Mouse (Mus musculus): ENCODE measurements at regions not wholly inside any gene's neighbourhood (a gene's known extent, or its start where the extent isn't known, plus 50 kb on each side); places are given as distances from the start of the nearest gene placed in this dataset.

GRCm38 (mm10) chr14:71795713-71796112, 695.9 kb downstream of the Gm9195 start:
- Histone ChIP-seq H3K27ac (replicated peaks; ENCODE audit: insufficient read depth, low read depth, low read length) (no peak overlapping the region), H3K79me2 (ENCODE audit: control insufficient read depth, insufficient read depth, low read length) (no peaks in the 10 kb centered on the region), H3K4me1 (ENCODE audit: control insufficient read depth, insufficient read depth, low read length) (no peaks in the 10 kb centered on the region), H3K36me3 (ENCODE audit: control insufficient read depth, insufficient read depth, low read length) (no peaks in the 10 kb centered on the region), H3K27me3 (ENCODE audit: control insufficient read depth, insufficient read depth, low read length) (no peaks in the 10 kb centered on the region), H3K4me3 (ENCODE audit: insufficient read depth, low read depth, low read length) (no peak overlapping the region), H3K9ac (ENCODE audit: low read depth, low read length) (no peak overlapping the region)
- TF ChIP-seq POLR2A (IDR thresholded peaks at IDR 0.05; ENCODE audit: extremely low read depth, insufficient read depth, low read length) = no peak
- TF ChIP-seq CTCF (IDR thresholded peaks at IDR 0.05; ENCODE audit: low read depth, low read length) = no peak
- WGBS = 63% methylated on average over 3 of the region's 3 CpGs
- DNase-seq (ENCODE audit: extremely low read depth, low read depth, low spot score) = no peak

- Histone ChIP-seq H3K4me3 (ENCODE audit: insufficient read depth, low read depth, low read length) (no peak overlapping the region), H3K9ac (ENCODE audit: low read depth, low read length) (no peak overlapping the region), H3K27ac (replicated peaks; ENCODE audit: insufficient read depth, low read depth, low read length) (no peak overlapping the region), H3K36me3 (ENCODE audit: control insufficient read depth, insufficient read depth, low read length) (no peaks in the 10 kb centered on the region), H3K27me3 (ENCODE audit: control insufficient read depth, insufficient read depth, low read length) (no peaks in the 10 kb centered on the region), H3K79me2 (ENCODE audit: control insufficient read depth, insufficient read depth, low read length) (no peaks in the 10 kb centered on the region), H3K4me1 (ENCODE audit: control insufficient read depth, insufficient read depth, low read length) (no peaks in the 10 kb centered on the region)
- DNase-seq (ENCODE audit: extremely low read depth, low read depth, low spot score) = no peak
- TF ChIP-seq CTCF (IDR thresholded peaks at IDR 0.05; ENCODE audit: low read depth, low read length) (no peak), POLR2A (IDR thresholded peaks at IDR 0.05; ENCODE audit: extremely low read depth, insufficient read depth, low read length) (no peak)
- 78% methylated on average over 1 of the region's 1 CpGs for WGBS
These were observed 714.6 kb downstream of the Gm9195 start for GRCm38 (mm10) chr14:71776990-71777525.

GRCm38 (mm10) chr14:71766856-71767255, 724.8 kb downstream of the Gm9195 start:
- 78% methylated on average over 1 of the region's 1 CpGs for WGBS
- no peak for DNase-seq (ENCODE audit: extremely low read depth, low read depth, low spot score)
- no peaks in the 10 kb centered on the region for H3K79me2 ChIP-seq (ENCODE audit: control insufficient read depth, insufficient read depth, low read length)

GRCm38 (mm10) chr14:71728542-71728941, 763.1 kb downstream of the Gm9195 start:
- DNase-seq (ENCODE audit: extremely low read depth, low read depth, low spot score) = no peak
- Histone ChIP-seq H3K4me1 (ENCODE audit: control insufficient read depth, insufficient read depth, low read length) (no peaks in the 10 kb centered on the region), H3K27ac (replicated peaks; ENCODE audit: insufficient read depth, low read depth, low read length) (no peak overlapping the region), H3K9ac (ENCODE audit: low read depth, low read length) (no peak overlapping the region), H3K79me2 (ENCODE audit: control insufficient read depth, insufficient read depth, low read length) (no peaks in the 10 kb centered on the region), H3K36me3 (ENCODE audit: control insufficient read depth, insufficient read depth, low read length) (no peaks in the 10 kb centered on the region), H3K27me3 (ENCODE audit: control insufficient read depth, insufficient read depth, low read length) (no peaks in the 10 kb centered on the region), H3K4me3 (ENCODE audit: insufficient read depth, low read depth, low read length) (no peak overlapping the region)
- TF ChIP-seq CTCF (IDR thresholded peaks at IDR 0.05; ENCODE audit: low read depth, low read length) = no peak
- TF ChIP-seq POLR2A (IDR thresholded peaks at IDR 0.05; ENCODE audit: extremely low read depth, insufficient read depth, low read length) = no peak
- 84% methylated on average over 4 of the region's 4 CpGs for WGBS

More at GRCm38 (mm10) chr14:71766856-71767255, 724.8 kb downstream of the Gm9195 start:
- no peaks in the 10 kb centered on the region for H3K36me3 ChIP-seq (ENCODE audit: control insufficient read depth, insufficient read depth, low read length)
- H3K4me1 ChIP-seq (ENCODE audit: control insufficient read depth, insufficient read depth, low read length) = no peaks in the 10 kb centered on the region
- TF ChIP-seq POLR2A (IDR thresholded peaks at IDR 0.05; ENCODE audit: extremely low read depth, insufficient read depth, low read length) = no peak
- TF ChIP-seq CTCF (IDR thresholded peaks at IDR 0.05; ENCODE audit: low read depth, low read length) = no peak
- no peak overlapping the region for H3K27ac ChIP-seq (replicated peaks; ENCODE audit: insufficient read depth, low read depth, low read length)
- no peaks in the 10 kb centered on the region for H3K27me3 ChIP-seq (ENCODE audit: control insufficient read depth, insufficient read depth, low read length)
- no peak overlapping the region for H3K4me3 ChIP-seq (ENCODE audit: insufficient read depth, low read depth, low read length)
- H3K9ac ChIP-seq (ENCODE audit: low read depth, low read length) = no peak overlapping the region

- no peak for DNase-seq (ENCODE audit: extremely low read depth, low read depth, low spot score)
- Histone ChIP-seq H3K4me3 (ENCODE audit: insufficient read depth, low read depth, low read length) (no peak overlapping the region), H3K27me3 (ENCODE audit: control insufficient read depth, insufficient read depth, low read length) (no peaks in the 10 kb centered on the region), H3K36me3 (ENCODE audit: control insufficient read depth, insufficient read depth, low read length) (no peaks in the 10 kb centered on the region), H3K79me2 (ENCODE audit: control insufficient read depth, insufficient read depth, low read length) (no peaks in the 10 kb centered on the region), H3K4me1 (ENCODE audit: control insufficient read depth, insufficient read depth, low read length) (no peaks in the 10 kb centered on the region), H3K9ac (ENCODE audit: low read depth, low read length) (no peak overlapping the region), H3K27ac (replicated peaks; ENCODE audit: insufficient read depth, low read depth, low read length) (no peak overlapping the region)
- TF ChIP-seq CTCF (IDR thresholded peaks at IDR 0.05; ENCODE audit: low read depth, low read length) (no peak), POLR2A (IDR thresholded peaks at IDR 0.05; ENCODE audit: extremely low read depth, insufficient read depth, low read length) (no peak)
- 71% methylated on average over 2 of the region's 2 CpGs for WGBS
These were observed 768.1 kb downstream of the Gm9195 start for GRCm38 (mm10) chr14:71723526-71723925.

- Histone ChIP-seq H3K79me2 (ENCODE audit: control insufficient read depth, insufficient read depth, low read length) (no peaks in the 10 kb centered on the region), H3K27ac (replicated peaks; ENCODE audit: insufficient read depth, low read depth, low read length) (no peak overlapping the region), H3K27me3 (ENCODE audit: control insufficient read depth, insufficient read depth, low read length) (no peaks in the 10 kb centered on the region), H3K4me1 (ENCODE audit: control insufficient read depth, insufficient read depth, low read length) (no peaks in the 10 kb centered on the region), H3K9ac (ENCODE audit: low read depth, low read length) (no peak overlapping the region), H3K36me3 (ENCODE audit: control insufficient read depth, insufficient read depth, low read length) (no peaks in the 10 kb centered on the region), H3K4me3 (ENCODE audit: insufficient read depth, low read depth, low read length) (no peak overlapping the region)
- 53% methylated on average over 5 of the region's 5 CpGs for WGBS
- no peak for DNase-seq (ENCODE audit: extremely low read depth, low read depth, low spot score)
- TF ChIP-seq POLR2A (IDR thresholded peaks at IDR 0.05; ENCODE audit: extremely low read depth, insufficient read depth, low read length) = no peak
- TF ChIP-seq CTCF (IDR thresholded peaks at IDR 0.05; ENCODE audit: low read depth, low read length) = no peak
These were observed 781.9 kb downstream of the Gm9195 start for GRCm38 (mm10) chr14:71709528-71710289.

Measured in liver, adult 2 months (tissue).